Mouse (Mus musculus) heart, postnatal 0 days (tissue): ENCODE measurements at regions not wholly inside any gene's neighbourhood (a gene's known extent, or its start where the extent isn't known, plus 50 kb on each side); places are given as distances from the start of the nearest gene placed in this dataset.

Source experiments
- ATAC-seq: fragments of 200-750 bp; cut with Nextera tagmentation; 2 replicates; pipeline ENCODE4 v1.8.0; 2017; ENCODE audit warnings: low read depth, moderate number of reproducible peaks, moderate library complexity; ENCODE audit not compliant: insufficient read depth
- DNase-seq: peaks from one replicate; pipeline ENCODE4 v3.0.0-alpha.2; 2016; ENCODE audit warnings: low spot score
- H3K27ac ChIP-seq: fragments of 300-500 bp; sonication (generic); 2 replicates; pipeline ENCODE4 v1.5.1; 2014; ENCODE audit warnings: low read depth, mild to moderate bottlenecking
- H3K27me3 ChIP-seq: fragments of 300-500 bp; sonication (generic); 2 replicates; pipeline ENCODE4 v1.6.1; 2014; ENCODE audit warnings: low read length, mixed read lengths; ENCODE audit not compliant: control insufficient read depth, insufficient read depth
- H3K36me3 ChIP-seq: fragments of 300-500 bp; sonication (generic); replicated peaks from 2 replicates; pipeline ENCODE4 v1.6.1; 2014; ENCODE audit warnings: low read length, mixed read lengths; ENCODE audit not compliant: control insufficient read depth, insufficient read depth
- H3K4me1 ChIP-seq: fragments of 300-500 bp; sonication (generic); 2 replicates; pipeline ENCODE4 v1.6.1; 2014; ENCODE audit warnings: antibody characterized with exemption; ENCODE audit not compliant: control insufficient read depth, insufficient read depth
- H3K4me2 ChIP-seq: fragments of 300-500 bp; sonication (generic); 2 replicates; pipeline ENCODE4 v1.6.1; 2014; ENCODE audit warnings: low read depth, mild to moderate bottlenecking, low read length, moderate library complexity
- H3K4me3 ChIP-seq: fragments of 300-500 bp; sonication (generic); 2 replicates; pipeline ENCODE4 v1.5.1; 2014; ENCODE audit warnings: low read depth, low read length
- H3K9ac ChIP-seq: fragments of 300-500 bp; sonication (generic); replicated peaks from 2 replicates; pipeline ENCODE4 v1.6.1; 2014; ENCODE audit warnings: low read depth, low read length, mixed read lengths
- H3K9me3 ChIP-seq: fragments of 300-500 bp; sonication (generic); replicated peaks from 2 replicates; pipeline ENCODE4 v1.6.1; 2016; ENCODE audit warnings: low read length; ENCODE audit not compliant: control insufficient read depth
- CTCF ChIP-seq: IDR thresholded peaks from 2 replicates; pipeline ENCODE4 v1.5.1; 2016; ENCODE audit warnings: antibody characterized with exemption, control low read depth, low read depth
- EP300 ChIP-seq: IDR thresholded peaks from 2 replicates; pipeline ENCODE4 v1.6.1; 2016; ENCODE audit warnings: antibody characterized with exemption, low read depth
- WGBS: fragments of 180-500 bp; shearing (Covaris S2); extraction: QIAGEN DNeasy Blood & Tissue Kit; methylation state at CpG from one replicate; pipeline ENCODE4 v1.1.7; 2014; 5-methylcytosine and 5-hydroxymethylcytosine counted together

- no peak overlapping the region for H3K9ac ChIP-seq
- no peak overlapping the region for H3K4me3 ChIP-seq
- no peak for TF ChIP-seq EP300
- no peak for TF ChIP-seq CTCF
- no peaks in the 10 kb centered on the region for H3K9me3 ChIP-seq
- H3K36me3 ChIP-seq = no peaks in the 10 kb centered on the region
- H3K4me1 ChIP-seq = no peaks in the 10 kb centered on the region
- no peak overlapping the region for H3K4me2 ChIP-seq
- no peaks in the 10 kb centered on the region for H3K27me3 ChIP-seq
- 22% methylated on average over 2 of the region's 2 CpGs for WGBS
- H3K27ac ChIP-seq = no peak overlapping the region
- no peak for ATAC-seq
- peak; percentile 7 for DNase-seq
These were observed 254.6 kb downstream of the Lmo7 start for GRCm38 (mm10) chr14:101984401-101984800.
